Mouse (Mus musculus) T-helper 1 cell (primary cell): Measurements from ENCODE around the gene Gm36028.

Experiments used
- in situ Hi-C: fragments of 300-600 bp; cut with MboI, MseI; formaldehyde crosslinking; loops from one replicate; pipeline ENCODE4 v1.15.1; 2025; ENCODE audit warnings: high pct_unique_total_duplicates

Gene Gm36028

DNA sequence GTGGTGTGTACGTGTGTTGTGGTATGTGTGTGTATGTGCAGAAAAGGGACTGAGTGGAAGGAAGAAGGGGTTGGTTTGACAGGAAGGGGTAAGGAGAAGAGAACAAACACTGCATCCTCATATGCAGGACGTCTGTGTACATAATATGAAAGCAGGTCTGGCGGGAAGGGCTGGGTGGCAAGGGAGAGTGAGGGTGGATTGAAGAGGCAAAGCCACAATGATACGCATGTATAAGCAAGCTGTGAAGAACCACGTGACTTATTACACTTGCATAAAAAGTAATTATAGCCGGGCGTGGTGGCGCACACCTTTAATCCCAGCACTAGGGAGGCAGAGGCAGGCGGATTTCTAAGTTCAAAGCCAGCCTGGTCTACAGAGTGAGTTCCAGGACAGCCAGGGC, 4.9 kb upstream of the Gm36028 start:
- in situ Hi-C loops: loop anchor here (10.0 kb wide), 1 partner anchor 229 kb away; no protein-coding TSS in a partner anchor

DNA sequence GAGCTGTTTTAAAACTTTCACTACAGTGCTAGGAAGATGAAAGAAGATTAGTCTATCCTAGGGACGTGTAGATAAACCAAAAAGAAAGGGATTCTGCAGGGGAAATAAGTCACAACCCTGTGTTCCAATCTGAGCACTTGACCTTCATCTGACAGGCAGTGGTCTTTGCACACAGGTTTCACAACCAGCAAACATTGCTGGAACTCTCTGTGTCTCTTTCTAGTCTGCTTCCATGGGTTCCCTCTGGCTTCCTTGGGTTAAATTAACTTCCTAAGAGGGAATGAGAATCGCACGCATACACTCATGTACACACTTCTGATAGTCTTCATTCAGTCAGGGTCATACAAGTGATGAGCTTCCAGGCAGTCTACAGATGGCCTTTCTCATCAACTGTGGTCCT, 2.9 kb upstream of the Gm36028 start:
- in situ Hi-C loops: loop anchor here (10.0 kb wide), 1 partner anchor 231 kb away; no protein-coding TSS in a partner anchor

- in situ Hi-C loops: loop anchor here (10.0 kb wide), 1 partner anchor 235 kb away; no protein-coding TSS in a partner anchor
Measured at GRCm38 (mm10) chr16:37860213-37860612, 733 bp downstream of the Gm36028 start.

DNA sequence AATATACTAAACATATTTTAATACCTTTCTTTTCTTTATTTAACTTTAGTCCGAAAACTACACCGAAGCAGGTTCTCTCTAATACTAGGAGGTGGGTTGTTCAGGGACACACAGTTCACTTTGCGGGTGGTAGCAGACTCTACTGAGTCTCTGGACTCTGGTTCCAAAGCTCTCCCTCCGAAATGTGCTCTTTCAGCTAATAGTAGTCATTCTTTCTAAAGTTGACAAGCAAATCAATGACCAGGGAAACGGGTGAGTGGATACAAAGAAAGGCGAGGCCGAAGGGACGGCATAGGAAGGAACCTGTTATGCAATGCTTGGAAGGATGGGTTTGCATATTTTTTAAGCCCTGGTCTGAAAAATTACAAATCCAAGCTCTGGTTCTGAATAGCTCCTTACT, 3.5 kb downstream of the Gm36028 start:
- in situ Hi-C loops: no loop called here

DNA sequence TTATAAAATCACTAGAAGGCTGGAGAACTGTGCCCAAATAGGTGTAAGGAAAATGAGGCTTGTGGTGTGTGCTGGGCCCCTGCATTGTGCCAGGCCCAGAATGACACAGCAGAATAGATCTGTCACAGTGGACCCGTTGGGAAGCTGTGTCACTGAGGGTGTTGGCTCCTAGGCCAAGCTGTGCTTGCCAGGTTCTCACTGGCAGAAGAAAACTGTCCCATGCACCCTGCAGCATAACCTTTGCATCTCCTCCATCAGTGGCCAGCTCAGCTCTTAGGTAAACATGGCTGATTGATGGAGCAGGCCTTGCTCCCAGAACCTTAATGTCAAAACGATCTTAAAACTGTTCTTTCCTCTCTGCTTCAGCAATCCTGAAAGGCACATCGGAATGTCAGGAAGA, 4.6 kb downstream of the Gm36028 start:
- in situ Hi-C loops: no loop called here

- in situ Hi-C loops: no loop called here
Measured at GRCm38 (mm10) chr16:37855583-37855982, 5.4 kb downstream of the Gm36028 start.

- in situ Hi-C loops: no loop called here
Measured at GRCm38 (mm10) chr16:37854593-37854992, 6.4 kb downstream of the Gm36028 start.

- in situ Hi-C loops: no loop called here
Measured at GRCm38 (mm10) chr16:37854054-37854453, 6.9 kb downstream of the Gm36028 start.

- in situ Hi-C loops: no loop called here
Measured at GRCm38 (mm10) chr16:37853279-37853678, 7.7 kb downstream of the Gm36028 start.

- in situ Hi-C loops: no loop called here
Measured at GRCm38 (mm10) chr16:37851366-37851765, 9.6 kb downstream of the Gm36028 start.

- in situ Hi-C loops: loop anchor here (10.0 kb wide), 1 partner anchor 1222 kb away; no protein-coding TSS in a partner anchor
Measured at GRCm38 (mm10) chr16:37847081-37847480, 13.9 kb downstream of the Gm36028 start.

DNA sequence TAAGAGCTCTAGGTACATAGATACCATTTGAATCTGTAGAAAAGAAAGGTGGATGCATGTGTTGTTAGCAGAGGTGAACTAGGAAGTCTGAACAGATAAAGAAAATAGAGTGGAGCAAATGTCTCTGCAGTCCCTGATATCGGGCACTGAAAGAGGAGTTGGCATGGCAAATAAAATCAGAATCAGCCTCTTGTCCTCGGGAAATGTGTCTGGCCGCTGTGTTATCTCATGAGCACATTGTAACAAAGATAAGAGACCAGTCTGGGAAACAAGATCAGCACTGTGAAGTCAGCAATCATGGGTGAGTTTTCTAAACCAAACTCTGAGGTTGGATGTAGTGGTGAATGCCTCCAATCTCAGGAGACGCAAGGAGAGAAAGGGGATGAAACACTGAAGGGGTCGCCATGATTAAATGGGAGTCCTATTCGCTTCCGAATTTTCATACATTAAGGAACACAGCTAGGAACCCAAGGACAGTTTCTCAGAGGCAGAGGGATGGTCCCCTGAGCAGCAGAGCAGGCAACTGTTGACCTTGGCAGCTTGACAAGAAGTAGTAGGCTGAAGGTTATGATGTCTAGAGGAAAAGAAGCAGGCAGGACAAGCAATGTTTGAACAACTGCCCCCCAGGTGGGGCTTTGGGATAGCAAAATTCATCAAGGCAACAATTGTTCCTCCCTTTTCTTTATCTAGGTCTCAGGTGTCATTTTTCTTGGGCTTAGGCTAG, 15.6 kb downstream of the Gm36028 start:
- in situ Hi-C loops: loop anchor here (10.0 kb wide), 1 partner anchor 1221 kb away; no protein-coding TSS in a partner anchor

DNA sequence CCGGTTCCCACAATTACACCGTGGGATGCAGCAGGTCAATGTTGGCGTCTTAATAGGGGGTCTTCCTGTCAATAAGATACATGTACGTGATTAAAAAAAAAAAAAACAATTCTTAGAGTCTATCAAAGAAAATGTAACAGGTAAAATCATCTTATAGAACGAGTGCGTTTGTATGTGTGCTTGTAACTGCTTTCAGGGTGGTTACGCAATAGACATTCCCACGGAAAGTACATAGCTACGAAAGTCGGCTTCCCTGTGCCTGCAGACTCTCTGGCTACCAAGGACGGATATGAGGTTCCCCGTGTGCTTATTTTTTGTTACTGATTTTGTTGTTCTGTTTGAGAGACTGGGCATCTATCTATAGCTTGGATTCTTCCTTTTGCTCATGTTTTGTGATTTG, 17.2 kb downstream of the Gm36028 start:
- in situ Hi-C loops: loop anchor here (10.0 kb wide), 1 partner anchor 1219 kb away; no protein-coding TSS in a partner anchor

- in situ Hi-C loops: loop anchor here (10.0 kb wide), 1 partner anchor 1218 kb away; no protein-coding TSS in a partner anchor
Measured at GRCm38 (mm10) chr16:37842439-37842838, 18.5 kb downstream of the Gm36028 start.

GRCm38 (mm10) chr16:37837571-37837970, 23.4 kb downstream of the Gm36028 start:
- in situ Hi-C loops: loop anchor here (10.0 kb wide), 1 partner anchor 463 kb away; no protein-coding TSS in a partner anchor

GRCm38 (mm10) chr16:37831041-37831440, 29.9 kb downstream of the Gm36028 start:
- in situ Hi-C loops: loop anchor here (10.0 kb wide), 1 partner anchor 456 kb away; no protein-coding TSS in a partner anchor

- in situ Hi-C loops: no loop called here
Measured at GRCm38 (mm10) chr16:37826286-37826685, 34.7 kb downstream of the Gm36028 start.

DNA sequence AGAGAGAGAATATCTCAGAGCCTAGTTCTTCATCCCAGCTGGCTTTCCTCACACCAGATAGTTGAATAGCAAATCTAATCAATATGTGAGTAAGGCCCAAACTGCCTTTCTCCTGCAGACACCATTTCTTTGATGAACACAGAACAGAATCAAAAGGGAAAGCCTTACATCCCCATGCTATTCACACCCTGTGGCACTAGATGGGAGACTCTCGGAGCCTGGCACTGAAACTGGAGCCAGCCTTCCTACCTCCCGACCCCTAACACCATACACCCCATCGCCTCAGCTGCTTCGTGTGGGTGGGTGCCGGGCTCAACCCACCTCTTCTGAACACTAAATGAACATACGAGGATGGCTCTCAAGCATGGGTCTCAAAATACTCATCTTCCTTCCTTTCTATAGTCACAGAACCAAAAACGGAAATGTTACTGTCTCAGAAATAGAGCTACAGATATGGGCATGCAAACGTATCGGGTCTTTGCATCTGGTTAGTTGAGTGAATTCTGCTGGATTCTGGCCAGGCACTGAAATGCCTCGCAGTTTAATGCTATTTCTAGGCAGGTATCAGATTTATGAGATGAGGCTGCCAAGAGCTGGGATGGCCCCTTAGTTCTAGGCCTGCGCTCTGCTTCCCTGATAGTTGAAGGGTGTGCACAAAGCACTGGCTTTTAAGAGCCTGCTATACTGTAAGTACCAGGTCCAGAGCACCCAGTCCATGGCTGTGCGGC, 36.0 kb downstream of the Gm36028 start:
- in situ Hi-C loops: no loop called here

DNA sequence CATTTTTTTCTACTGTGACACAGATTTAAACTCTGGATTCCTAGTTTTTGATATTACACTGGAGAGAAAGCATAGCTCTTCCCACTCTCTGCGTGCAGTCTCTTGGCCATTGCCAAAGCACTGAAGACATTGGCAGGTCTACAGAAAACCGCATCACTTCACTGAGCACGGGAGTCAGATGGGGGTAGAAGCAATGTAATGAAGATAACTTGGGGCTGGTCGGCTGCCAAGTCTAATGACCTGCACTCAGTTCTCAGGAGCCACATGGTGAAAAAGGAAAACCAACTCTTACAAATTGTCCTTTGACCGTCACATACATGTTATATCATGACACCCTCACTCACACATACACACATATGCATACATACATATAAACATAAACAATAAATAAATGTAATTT, 37.0 kb downstream of the Gm36028 start:
- in situ Hi-C loops: no loop called here

GRCm38 (mm10) chr16:37817986-37818385, 43.0 kb downstream of the Gm36028 start:
- in situ Hi-C loops: loop anchor here (5.0 kb wide), 1 partner anchor 134 kb away; no protein-coding TSS in a partner anchor

DNA sequence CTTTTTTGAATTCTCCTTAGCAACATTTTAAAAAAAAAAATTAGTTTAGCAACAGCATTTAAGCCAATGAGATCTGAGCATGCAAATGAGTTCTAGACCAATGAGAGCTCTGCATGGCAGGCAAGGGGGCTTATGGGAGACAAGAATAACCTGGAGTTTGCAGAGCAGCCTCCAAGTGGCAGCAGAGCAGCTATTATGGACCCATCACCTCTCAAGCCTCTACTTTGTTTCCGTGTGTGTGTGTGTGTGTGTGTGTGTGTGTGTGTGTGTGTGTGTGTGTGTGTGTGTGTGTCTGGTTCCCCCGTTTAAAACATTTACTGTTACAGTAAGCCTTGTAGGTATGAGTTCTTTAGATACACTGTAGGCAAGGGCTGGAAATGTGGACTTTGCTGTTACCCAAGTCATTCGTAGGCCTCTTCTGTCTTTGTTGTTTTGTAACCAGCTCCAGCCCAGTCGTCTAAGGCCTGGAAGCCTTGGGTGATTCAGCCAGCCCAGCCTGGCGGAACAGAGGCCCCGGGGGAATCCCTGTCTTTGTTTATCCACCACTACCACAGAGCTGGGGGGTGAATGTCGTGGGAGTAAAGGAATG, 46.5 kb downstream of the Gm36028 start:
- in situ Hi-C loops: no loop called here
